Mouse (Mus musculus) splenic B cell, adult 2 months (primary cell): ENCODE data around the gene Cpne5.
"Not testable (repeated sequence)": the region's sequence is repeated elsewhere in the genome, so short reads cannot be mapped to it uniquely, and the experiment has no call there.

Experiments used
- DNase-seq: peaks from one replicate; pipeline ENCODE4 v3.0.0-alpha.2; 2011; ENCODE audit warnings: low read depth, low spot score
- H3K27me3 ChIP-seq: 2 replicates; pipeline ENCODE4 v1.6.1; 2012; ENCODE audit warnings: mild to moderate bottlenecking, low read length, moderate library complexity, mixed read lengths; ENCODE audit not compliant: control insufficient read depth, poor library complexity, insufficient read depth, severe bottlenecking
- H3K36me3 ChIP-seq: 2 replicates; pipeline ENCODE4 v1.6.1; 2012; ENCODE audit warnings: mild to moderate bottlenecking, low read length, moderate library complexity, mixed read lengths; ENCODE audit not compliant: control insufficient read depth, poor library complexity, insufficient read depth, severe bottlenecking

Cpne5 gene

DNA sequence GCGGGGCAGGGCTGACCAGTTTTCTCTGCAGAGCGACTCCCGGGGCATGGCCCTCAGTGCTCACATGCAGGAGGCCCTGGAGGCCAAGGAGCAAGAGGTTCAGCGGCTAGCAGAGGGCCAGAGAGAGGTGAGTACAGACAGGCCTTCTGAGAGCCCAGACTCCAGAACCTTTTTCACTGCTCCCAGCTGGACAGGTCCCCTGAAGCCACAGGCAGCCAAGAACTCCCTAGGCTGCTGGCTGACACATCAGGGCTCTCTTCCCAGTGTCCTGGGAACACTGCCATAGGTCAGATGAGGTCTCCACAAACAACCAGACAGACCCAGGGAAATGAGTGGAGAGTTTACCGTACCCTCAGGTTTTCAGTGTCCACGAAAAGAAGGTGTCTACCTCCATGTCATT, 101.7 kb downstream of the Cpne5 start:
- H3K27me3 ChIP-seq: no peaks in the 10 kb centered on the region
- no peaks in the 10 kb centered on the region for H3K36me3 ChIP-seq
- no peak for DNase-seq

DNA sequence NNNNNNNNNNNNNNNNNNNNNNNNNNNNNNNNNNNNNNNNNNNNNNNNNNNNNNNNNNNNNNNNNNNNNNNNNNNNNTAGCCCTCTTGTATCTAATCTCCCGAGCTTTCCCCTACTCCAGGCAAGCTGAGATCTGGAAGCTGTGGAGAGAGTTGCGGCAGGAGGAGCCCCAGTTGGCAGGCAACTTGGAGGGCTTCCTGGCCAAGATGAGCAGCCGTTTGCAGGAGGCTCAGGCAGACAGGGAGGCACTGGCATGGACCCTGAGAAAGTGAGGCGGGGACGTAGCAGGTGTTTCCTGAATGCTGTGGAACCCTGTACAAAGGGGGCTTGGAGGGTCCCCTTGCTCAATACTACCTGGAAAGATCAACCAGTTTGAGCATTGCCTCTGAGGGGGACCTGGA, 102.9 kb downstream of the Cpne5 start:
- DNase-seq: no peak
- Histone ChIP-seq H3K27me3 (no peaks in the 10 kb centered on the region), H3K36me3 (no peaks in the 10 kb centered on the region)

DNA sequence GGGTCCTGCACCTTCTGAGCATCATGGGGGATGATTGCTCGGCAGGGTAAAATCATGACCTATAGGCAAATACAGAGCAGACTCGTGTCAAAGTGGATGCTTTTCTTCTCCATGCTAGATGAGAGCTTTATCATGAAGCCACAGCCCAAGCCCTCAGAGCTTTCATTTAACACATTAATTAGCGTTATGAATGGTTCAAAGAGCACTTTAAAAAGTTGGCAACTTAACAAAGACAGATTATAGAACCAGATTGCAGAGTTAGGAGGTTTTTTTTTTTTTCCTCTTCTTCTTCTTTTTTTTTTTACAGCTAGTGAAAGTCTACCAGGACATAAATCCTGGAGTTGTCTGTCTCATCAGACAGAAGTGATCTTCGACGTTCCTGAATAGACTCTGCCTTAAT, 108.6 kb downstream of the Cpne5 start:
- H3K27me3 ChIP-seq: no peaks in the 10 kb centered on the region
- no peak for DNase-seq
- no peaks in the 10 kb centered on the region for H3K36me3 ChIP-seq

DNA sequence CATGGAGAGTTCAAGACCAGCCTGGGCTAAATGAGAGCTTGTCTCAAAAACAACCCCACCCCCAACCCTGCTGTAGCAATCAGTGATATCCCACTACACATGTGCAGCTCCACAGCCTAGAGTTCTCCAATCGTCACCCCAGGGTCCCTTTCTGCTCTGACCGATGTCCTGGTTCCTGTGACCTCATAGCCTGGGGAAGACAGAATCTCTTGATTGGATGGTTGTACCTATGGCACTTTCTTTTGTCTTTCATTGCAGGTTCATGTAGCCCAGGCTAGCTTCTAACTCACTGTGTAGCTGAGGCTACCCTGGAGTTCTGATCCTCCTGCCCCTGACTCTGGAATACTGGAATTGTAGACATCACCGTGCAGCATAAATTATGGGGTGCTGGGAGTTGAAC, 111.4 kb downstream of the Cpne5 start:
- no peak for DNase-seq
- Histone ChIP-seq H3K36me3 (no peaks in the 10 kb centered on the region), H3K27me3 (no peaks in the 10 kb centered on the region)

DNA sequence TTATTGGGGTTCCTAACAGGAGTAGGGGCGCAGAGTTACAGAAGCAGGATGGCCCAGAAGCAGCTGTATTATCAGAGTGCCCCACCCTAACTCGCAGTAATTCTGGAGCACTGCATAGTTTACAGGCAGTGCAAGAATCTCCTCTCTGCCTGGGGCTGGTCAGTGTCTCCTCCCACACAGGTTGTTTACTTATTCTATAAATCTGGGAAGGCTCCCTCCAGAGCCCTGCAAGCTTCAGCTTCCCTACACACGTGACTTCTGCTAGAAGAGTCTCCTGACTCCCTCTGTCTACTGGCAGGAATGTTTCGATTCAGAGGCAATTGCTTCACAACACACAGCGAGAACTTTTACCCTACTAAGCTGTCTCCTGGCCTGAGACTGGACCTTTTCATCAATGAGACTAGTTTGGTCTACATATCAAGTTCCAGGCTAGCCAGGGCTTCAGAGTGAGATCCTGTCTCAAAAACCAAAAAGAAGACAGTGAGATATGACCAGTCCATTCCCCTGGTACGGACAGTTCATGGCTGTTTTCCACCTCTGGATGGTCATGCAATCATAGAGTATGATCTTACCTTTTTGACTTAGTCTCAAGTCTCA, 114.3 kb downstream of the Cpne5 start:
- H3K36me3 ChIP-seq: no peaks in the 10 kb centered on the region
- H3K27me3 ChIP-seq: no peaks in the 10 kb centered on the region
- DNase-seq: no peak

DNA sequence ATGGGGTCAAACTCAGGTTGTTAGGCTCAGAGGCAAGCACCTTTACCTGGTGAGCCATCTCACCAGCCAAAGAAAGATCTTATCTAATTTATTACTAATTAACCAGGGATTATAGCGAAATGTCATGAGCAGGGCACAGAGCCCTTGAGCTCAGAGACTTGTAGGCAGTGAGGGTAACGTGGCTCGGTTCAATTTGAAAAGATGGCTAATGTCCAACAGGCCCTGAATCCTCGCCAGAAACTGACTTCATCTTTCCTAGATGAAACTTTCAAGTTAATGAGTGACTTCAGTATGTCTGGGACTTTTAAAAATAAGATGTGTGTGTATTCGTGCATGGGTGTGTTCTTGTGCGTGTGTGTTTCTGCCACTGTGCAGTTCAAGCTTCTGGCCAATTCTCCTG, 115.2 kb downstream of the Cpne5 start:
- Histone ChIP-seq H3K36me3 (no peaks in the 10 kb centered on the region), H3K27me3 (no peaks in the 10 kb centered on the region)
- no peak for DNase-seq

DNA sequence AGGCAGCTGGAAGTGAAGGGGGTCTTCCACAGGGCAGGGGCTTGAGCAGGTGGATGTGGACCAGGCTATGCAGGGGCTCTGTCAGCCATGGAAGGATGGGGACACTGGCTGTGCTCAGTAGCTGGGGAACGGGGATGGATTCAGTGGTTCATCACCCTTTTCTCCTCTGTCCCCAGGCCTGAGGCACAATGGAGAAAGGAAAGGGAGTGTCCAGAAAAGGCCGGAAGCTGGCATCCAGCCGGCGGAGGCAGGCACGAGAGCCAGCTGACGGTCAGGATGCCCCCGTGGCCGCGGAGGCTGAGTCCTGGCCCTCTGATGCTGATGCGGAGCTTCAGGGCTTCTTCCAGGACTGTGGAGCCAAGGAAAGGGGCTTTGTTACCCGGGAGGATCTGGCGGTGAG, 117.3 kb downstream of the Cpne5 start:
- H3K27me3 ChIP-seq: no peaks in the 10 kb centered on the region
- no peak for DNase-seq
- H3K36me3 ChIP-seq: no peaks in the 10 kb centered on the region

DNA sequence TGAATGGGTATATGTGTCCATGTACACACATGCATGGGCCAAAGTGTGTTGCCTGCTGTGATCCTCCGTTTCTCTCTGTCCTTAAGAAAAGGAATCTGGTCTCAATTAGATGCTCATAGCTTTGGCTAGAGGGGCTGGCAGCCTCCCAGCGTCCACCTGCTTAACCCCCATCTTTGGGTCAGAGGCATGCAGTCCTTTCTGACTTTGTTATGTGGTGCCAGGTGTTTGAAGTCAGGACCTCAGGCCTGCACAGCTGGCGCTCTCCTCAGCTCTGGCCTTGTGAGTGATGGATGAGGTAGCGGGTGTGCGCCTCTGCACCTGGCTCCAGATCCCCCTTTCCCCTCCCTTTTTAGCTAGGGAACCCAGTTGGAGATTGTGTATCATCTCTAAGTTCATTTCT, 119.9 kb downstream of the Cpne5 start:
- Histone ChIP-seq H3K36me3 (no peaks in the 10 kb centered on the region), H3K27me3 (no peaks in the 10 kb centered on the region)
- DNase-seq: no peak

DNA sequence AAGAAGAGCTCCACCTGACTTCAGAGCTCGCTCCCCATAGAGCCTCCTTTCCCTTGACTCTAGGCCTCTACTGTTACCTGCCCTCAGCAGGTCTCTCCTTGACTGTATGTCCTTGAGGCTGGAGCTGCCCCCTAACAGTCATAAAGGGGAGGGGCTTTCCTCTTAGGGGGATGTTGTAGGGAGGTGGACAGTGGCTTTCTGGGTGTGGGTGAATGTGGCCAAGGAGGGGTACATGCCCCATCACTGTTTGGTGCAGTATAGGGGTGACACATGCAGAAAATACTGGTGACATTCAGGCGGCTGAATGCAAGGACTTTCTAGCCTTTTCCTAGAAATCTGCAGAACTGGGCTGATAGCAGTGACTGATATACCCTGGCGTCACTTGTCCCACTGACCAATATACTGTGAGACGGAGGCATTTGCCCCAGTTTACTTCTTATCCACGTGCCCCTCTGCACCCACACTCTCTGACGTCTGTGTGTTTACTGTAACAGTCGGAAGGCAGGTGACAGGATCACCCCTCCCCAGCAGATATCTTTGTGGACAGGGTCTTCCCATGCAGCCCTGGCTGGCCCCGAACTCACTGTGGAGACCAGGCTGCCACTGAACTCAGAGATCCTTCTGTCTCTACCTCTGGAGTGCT, 120.8 kb downstream of the Cpne5 start:
- no peak for DNase-seq

DNA sequence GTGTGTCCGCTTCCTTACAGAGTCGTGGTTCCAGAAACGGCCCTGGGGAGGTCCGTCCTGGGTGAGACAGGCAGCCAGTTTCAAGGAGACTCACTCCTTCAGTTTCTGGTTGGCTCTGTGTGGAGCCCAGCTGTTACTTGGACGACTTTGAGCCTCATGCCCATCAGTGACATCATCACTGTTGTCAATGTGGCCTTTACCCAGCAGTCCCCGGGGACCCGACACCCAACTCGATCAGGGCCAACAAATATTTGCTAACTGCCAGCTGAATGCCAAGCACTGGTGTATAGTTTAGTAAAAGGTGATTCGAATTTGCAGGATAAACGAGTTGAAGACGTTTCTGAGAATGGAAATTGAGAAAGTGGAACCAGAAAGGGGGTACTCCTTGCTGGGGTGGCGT, 121.9 kb downstream of the Cpne5 start:
- no peaks in the 10 kb centered on the region for H3K36me3 ChIP-seq
- H3K27me3 ChIP-seq: no peaks in the 10 kb centered on the region
- no peak for DNase-seq

More for the DNA sequence above, 120.8 kb downstream of the Cpne5 start:
- Histone ChIP-seq H3K36me3 (no peaks in the 10 kb centered on the region), H3K27me3 (no peaks in the 10 kb centered on the region)

DNA sequence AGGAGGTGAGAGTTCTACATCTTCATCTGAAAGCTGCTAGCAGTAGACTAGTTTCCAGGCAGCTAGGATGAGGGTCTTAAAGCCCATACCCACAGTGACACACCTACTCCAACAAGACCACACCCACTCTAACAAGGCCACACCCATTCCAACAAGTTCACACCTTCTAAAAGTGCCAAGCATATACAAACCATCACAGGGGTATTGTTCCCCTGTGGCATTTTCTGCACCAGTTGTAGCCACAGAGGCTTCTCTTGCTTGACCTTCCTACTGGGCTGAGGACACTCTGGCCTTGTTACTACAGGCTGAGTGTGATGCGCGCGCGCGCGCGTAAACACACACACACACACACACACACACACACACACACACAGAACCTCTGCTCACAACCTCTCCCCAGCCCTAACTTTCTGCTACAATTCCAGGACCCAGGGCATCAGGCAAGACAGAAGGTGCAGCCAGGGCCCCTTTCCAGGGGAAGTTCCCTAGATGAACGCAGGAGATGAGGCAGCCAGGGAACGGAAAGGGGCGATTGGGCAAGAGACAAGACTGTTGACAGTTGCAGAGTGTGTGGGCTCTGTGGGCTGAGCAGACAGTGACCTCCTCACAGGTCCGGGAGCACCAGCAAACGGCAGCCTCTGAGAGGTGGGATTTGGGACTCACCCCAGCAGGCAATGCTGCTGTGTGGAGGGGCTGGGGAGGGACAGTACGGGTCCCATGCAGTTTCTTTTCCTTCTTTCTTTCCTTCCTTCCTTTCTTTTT, 124.2 kb downstream of the Cpne5 start, which contains the start of gene Rab44:
Gene Rab44 (plus strand): TSS at position 555 of the 762 bp plus-strand sequence.
- DNase-seq: no peak
- H3K27me3 ChIP-seq: no peaks in the 10 kb centered on the region
- H3K36me3 ChIP-seq: no peaks in the 10 kb centered on the region

DNA sequence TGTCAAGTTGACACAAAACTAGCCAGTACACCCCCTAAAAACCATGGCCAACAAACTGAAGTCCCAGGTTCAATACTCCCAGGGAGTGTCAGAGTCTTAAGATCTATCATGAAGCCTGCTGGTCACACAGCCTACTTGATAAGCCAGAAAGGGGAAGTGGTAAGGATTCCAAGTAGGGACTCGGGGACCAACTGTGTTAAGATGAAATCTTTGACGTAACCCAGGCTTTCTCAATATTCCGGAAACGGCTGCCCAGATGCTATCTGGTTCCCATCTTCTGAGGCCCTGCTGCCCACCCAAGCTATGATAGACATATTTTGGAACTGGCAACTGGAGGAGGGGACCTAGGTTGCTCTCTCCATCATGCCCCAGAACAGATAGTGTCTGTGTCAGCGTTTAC, 126.6 kb downstream of the Cpne5 start:
- Histone ChIP-seq H3K36me3 (no peaks in the 10 kb centered on the region), H3K27me3 (no peaks in the 10 kb centered on the region)
- DNase-seq: peak; percentile 49

DNA sequence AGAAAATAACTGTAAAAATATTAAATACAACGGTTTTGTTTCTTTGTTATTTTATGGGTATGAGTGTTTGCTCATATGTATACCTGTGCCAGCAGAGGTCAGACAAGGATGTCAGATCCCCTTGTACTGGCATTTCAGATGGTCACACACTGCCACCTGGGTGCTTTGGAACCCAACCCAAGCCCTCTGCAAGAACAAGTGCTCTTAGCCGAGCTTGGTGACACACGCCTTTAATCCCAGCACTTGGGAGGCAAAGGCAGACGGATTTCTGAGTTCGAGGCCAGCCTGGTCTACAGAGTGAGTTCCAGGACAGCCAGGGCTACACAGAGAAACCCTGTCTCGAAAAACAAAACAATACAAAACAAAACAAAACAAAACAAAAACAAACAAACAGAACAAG, 127.6 kb downstream of the Cpne5 start:
- H3K27me3 ChIP-seq, DNase-seq, H3K36me3 ChIP-seq: not testable (repeated sequence)
